Mouse (Mus musculus): ENCODE results near the gene Kntc1. TPM values are rescaled to one million over a fixed set of nuclear protein-coding genes. Genes with fewer than 3 reads are reported as not detected.
"Not testable (repeated sequence)": the region's sequence is repeated elsewhere in the genome, so short reads cannot be mapped to it uniquely, and the experiment has no call there.

Gene Kntc1
- polyA plus RNA-seq, 1 experiment, result not detected

DNA sequence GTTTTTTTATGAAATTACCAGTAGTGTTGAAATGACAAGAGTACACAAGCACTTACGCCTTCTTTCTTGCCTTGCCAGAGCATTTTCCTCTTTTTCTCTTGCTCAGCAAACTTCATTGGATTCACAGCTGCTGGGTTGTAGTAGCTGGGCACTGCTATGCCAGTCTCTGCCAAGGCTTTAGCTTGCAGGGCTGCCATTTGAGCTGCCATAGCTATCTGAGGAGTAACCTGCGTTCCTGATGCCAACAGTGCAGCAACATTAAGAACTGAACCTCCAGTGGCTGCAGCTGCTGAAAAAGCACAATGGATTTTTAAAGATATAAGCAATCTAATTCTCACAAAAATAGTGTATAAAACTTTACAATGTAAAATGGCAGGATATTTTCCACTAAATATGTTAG is 18.5 kb upstream of the Kntc1 start:
- no peak for TF ChIP-seq POLR2A (IDR thresholded peaks at IDR 0.05; ENCODE audit: insufficient read depth, low read depth, low read length)
- Histone ChIP-seq H3K27ac (ENCODE audit: insufficient read depth, low read depth, low read length) (no peak overlapping the region), H3K4me3 (ENCODE audit: insufficient read depth, low read depth, low read length) (no peak overlapping the region), H3K4me1 (ENCODE audit: control insufficient read depth, insufficient read depth, low read length) (no peaks in the 10 kb centered on the region)
- 96% methylated on average over 2 of the region's 2 CpGs for WGBS

DNA sequence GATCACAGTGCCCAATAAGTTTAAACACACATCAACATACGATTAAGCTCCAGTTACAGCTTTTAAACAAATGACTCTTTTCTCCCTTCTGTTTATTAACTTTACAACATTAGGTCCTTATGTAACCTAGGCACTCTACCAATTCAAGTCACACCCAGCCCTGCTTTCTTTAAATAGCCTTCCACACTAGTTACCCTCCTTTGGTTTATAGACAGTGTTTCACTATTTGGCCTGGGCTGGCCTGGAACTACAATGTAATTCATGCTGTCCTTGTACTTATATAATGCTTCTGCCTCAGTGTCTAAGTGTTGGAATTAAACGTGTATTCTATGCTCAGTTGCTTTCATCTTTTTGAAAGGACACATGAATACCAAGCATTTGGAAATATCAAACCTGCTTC is 5.2 kb upstream of the Kntc1 start:
- Histone ChIP-seq H3K27ac (ENCODE audit: insufficient read depth, low read depth, low read length) (no peak overlapping the region), H3K4me3 (ENCODE audit: insufficient read depth, low read depth, low read length) (no peak overlapping the region), H3K4me1 (ENCODE audit: control insufficient read depth, insufficient read depth, low read length) (0 out of 2 replicates have a peak, but pooled peaks cover 3% of the 10 kb centered on the region)
- TF ChIP-seq POLR2A (IDR thresholded peaks at IDR 0.05; ENCODE audit: insufficient read depth, low read depth, low read length) (no peak), CTCF (IDR thresholded peaks at IDR 0.05; ENCODE audit: insufficient read depth, low read depth, low read length) (no peak)
- 64% methylated on average over 2 of the region's 2 CpGs for WGBS

DNA sequence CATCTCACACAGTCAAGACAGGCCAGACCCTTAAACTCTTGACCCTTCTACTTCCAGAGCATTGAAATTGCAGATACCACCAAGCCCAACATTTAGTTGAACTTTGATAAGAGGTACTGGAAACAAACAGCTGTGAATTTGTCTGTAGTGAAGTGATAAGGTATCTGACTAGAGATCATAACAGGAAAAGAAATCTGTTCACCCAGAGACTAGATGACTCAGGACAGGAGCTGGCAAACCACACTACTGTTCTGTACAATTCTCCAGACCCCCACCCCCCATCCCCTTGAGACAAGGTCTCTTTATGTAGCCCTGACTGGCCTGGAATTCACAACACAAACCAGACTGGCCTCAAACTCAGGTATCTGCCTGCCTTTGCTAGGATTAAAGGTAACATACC is 3.3 kb upstream of the Kntc1 start:
- Histone ChIP-seq H3K4me3 (ENCODE audit: insufficient read depth, low read depth, low read length) (no peak overlapping the region), H3K27ac (ENCODE audit: insufficient read depth, low read depth, low read length) (no peak overlapping the region), H3K4me1 (ENCODE audit: control insufficient read depth, insufficient read depth, low read length) (0 out of 2 replicates have a peak, but pooled peaks cover 3% of the 10 kb centered on the region)
- TF ChIP-seq POLR2A (IDR thresholded peaks at IDR 0.05; ENCODE audit: insufficient read depth, low read depth, low read length) (no peak), CTCF (IDR thresholded peaks at IDR 0.05; ENCODE audit: insufficient read depth, low read depth, low read length) (no peak)

- Histone ChIP-seq H3K4me1 (ENCODE audit: control insufficient read depth, insufficient read depth, low read length) (0 out of 2 replicates have a peak, but pooled peaks cover 3% of the 10 kb centered on the region), H3K4me3 (ENCODE audit: insufficient read depth, low read depth, low read length) (peak overlapping the region; percentile 20; the same call in 1 of the 2 replicates), H3K27ac (ENCODE audit: insufficient read depth, low read depth, low read length) (no peak overlapping the region)
- TF ChIP-seq POLR2A (IDR thresholded peaks at IDR 0.05; ENCODE audit: insufficient read depth, low read depth, low read length) (no peak), CTCF (IDR thresholded peaks at IDR 0.05; ENCODE audit: insufficient read depth, low read depth, low read length) (no peak)
- WGBS, result 4% methylated on average over 7 of the region's 7 CpGs
These were observed 1.9 kb upstream of the Kntc1 start for GRCm38 (mm10) chr5:123747604-123748003.

GRCm38 (mm10) chr5:123748339-123749064 is 1.0 kb upstream of the Kntc1 start:
- TF ChIP-seq POLR2A (IDR thresholded peaks at IDR 0.05; ENCODE audit: insufficient read depth, low read depth, low read length) (no peak), CTCF (IDR thresholded peaks at IDR 0.05; ENCODE audit: insufficient read depth, low read depth, low read length) (no peak)
- under 1% methylated on average over 18 of the region's 18 CpGs for WGBS
- Histone ChIP-seq H3K4me3 (ENCODE audit: insufficient read depth, low read depth, low read length) (peak overlapping the region; percentile 77), H3K4me1 (ENCODE audit: control insufficient read depth, insufficient read depth, low read length) (0 out of 2 replicates have a peak, but pooled peaks cover 3% of the 10 kb centered on the region), H3K27ac (ENCODE audit: insufficient read depth, low read depth, low read length) (peak overlapping the region; percentile 59; the same call in 1 of the 2 replicates)

GRCm38 (mm10) chr5:123765506-123765905 is 16.0 kb downstream of the Kntc1 start:
- no peak overlapping the region for H3K27ac ChIP-seq (ENCODE audit: insufficient read depth, low read depth, low read length)
- no peak for TF ChIP-seq CTCF (IDR thresholded peaks at IDR 0.05; ENCODE audit: insufficient read depth, low read depth, low read length)
- no peak for TF ChIP-seq POLR2A (IDR thresholded peaks at IDR 0.05; ENCODE audit: insufficient read depth, low read depth, low read length)
- no peak overlapping the region for H3K4me3 ChIP-seq (ENCODE audit: insufficient read depth, low read depth, low read length)
- WGBS, result 96% methylated on average over 11 of the region's 11 CpGs
- no peaks in the 10 kb centered on the region for H3K4me1 ChIP-seq (ENCODE audit: control insufficient read depth, insufficient read depth, low read length)

DNA sequence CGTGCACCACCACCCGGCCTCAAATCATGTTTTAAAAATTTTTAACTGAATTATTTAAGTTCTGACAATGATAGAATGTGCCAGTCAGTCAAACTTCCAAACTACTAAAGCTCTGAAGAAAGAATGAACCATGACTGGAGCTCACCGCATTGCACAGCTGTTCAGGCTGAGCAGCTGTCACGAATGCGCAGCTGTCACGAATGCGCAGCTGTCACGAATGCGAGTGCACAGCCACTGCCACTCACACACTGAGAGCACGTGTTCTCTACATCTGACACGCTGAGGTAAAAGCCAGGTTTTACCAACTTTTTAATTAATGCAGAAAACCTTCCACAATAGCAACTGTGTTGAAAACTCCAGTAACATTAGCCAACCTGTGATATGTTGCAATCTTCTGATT is 16.9 kb downstream of the Kntc1 start:
- H3K4me1 ChIP-seq (ENCODE audit: control insufficient read depth, insufficient read depth, low read length); H3K4me3 ChIP-seq (ENCODE audit: insufficient read depth, low read depth, low read length); H3K27ac ChIP-seq (ENCODE audit: insufficient read depth, low read depth, low read length): not testable (repeated sequence)
- 95% methylated on average over 11 of the region's 11 CpGs for WGBS

DNA sequence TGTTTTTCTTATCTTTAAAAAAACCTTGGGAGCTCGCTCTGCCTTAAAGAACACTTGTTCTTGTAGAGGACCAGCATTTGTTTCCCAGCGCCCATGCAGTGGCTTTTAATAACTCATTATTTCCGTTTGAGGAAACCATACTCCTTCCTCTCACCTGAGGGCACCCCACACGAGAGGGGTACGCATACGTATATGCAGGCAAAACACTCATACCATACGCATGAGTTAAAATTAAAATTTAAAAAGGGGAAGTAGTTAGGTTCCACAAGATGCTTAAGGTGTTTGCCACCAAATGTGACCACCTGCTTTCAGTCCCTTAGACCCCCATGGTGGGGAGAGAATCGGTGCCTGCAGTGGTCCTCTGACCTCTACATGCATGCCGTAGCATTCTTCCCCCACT is 23.9 kb downstream of the Kntc1 start:
- no peak overlapping the region for H3K27ac ChIP-seq (ENCODE audit: insufficient read depth, low read depth, low read length)
- 95% methylated on average over 9 of the region's 9 CpGs for WGBS
- TF ChIP-seq CTCF (IDR thresholded peaks at IDR 0.05; ENCODE audit: insufficient read depth, low read depth, low read length) (no peak), POLR2A (IDR thresholded peaks at IDR 0.05; ENCODE audit: insufficient read depth, low read depth, low read length) (no peak)
- no peak overlapping the region for H3K4me3 ChIP-seq (ENCODE audit: insufficient read depth, low read depth, low read length)
- no peaks in the 10 kb centered on the region for H3K4me1 ChIP-seq (ENCODE audit: control insufficient read depth, insufficient read depth, low read length)

- Histone ChIP-seq H3K27ac (ENCODE audit: insufficient read depth, low read depth, low read length) (no peak overlapping the region), H3K4me1 (ENCODE audit: control insufficient read depth, insufficient read depth, low read length) (no peaks in the 10 kb centered on the region), H3K4me3 (ENCODE audit: insufficient read depth, low read depth, low read length) (no peak overlapping the region)
- no peak for TF ChIP-seq CTCF (IDR thresholded peaks at IDR 0.05; ENCODE audit: insufficient read depth, low read depth, low read length)
- TF ChIP-seq POLR2A (IDR thresholded peaks at IDR 0.05; ENCODE audit: insufficient read depth, low read depth, low read length), result no peak
- 93% methylated on average over 8 of the region's 8 CpGs for WGBS
These were observed 31.2 kb downstream of the Kntc1 start for GRCm38 (mm10) chr5:123780716-123781115.

GRCm38 (mm10) chr5:123781864-123782263 is 32.3 kb downstream of the Kntc1 start:
- no peak for TF ChIP-seq POLR2A (IDR thresholded peaks at IDR 0.05; ENCODE audit: insufficient read depth, low read depth, low read length)
- no peak for TF ChIP-seq CTCF (IDR thresholded peaks at IDR 0.05; ENCODE audit: insufficient read depth, low read depth, low read length)
- H3K4me3 ChIP-seq (ENCODE audit: insufficient read depth, low read depth, low read length), result no peak overlapping the region
- no peaks in the 10 kb centered on the region for H3K4me1 ChIP-seq (ENCODE audit: control insufficient read depth, insufficient read depth, low read length)
- 98% methylated on average over 4 of the region's 4 CpGs for WGBS
- H3K27ac ChIP-seq (ENCODE audit: insufficient read depth, low read depth, low read length), result no peak overlapping the region
